Mouse (Mus musculus) layer of hippocampus, adult 6 months (tissue): Measurements from ENCODE around the gene Trpc5os. TPM values are rescaled to one million over a fixed set of nuclear protein-coding genes. Genes with fewer than 3 reads are reported as not detected.

Source experiments
- long read RNA-seq, 2 experiments: library from polyadenylated mRNA; unstranded; transcript quantifications; one replicate each; pipeline ENCODE4 v2.0.0; 2019 to 2020
- polyA plus RNA-seq: library from polyadenylated mRNA; unstranded; fragments of <200 nt; fragmentation: Nextera tagmentation; gene quantifications from 2 replicates; pipeline ENCODE4 v1.2.3, GENCODE M21; 2021

The Trpc5os gene
- polyA plus RNA-seq, result not detected in 2 replicates
- long read RNA-seq, experiment 1, result 0 reads
- long read RNA-seq, experiment 2, result 0 reads

GRCm38 (mm10) chrX:144456281-144456680 is at the start of gene Trpc5os:
TSS of gene Trpc5os (plus strand) at chrX:144456581.

Other genes with a start within 250 kb of the Trpc5os start
- gene Alg13, start 138.8 kb upstream of the Trpc5os start, polyA plus RNA-seq, result 3.6 and 3.8 TPM in 2 replicates
- gene Trpc5, start 231.6 kb downstream of the Trpc5os start, polyA plus RNA-seq, result 4.6 and 5.3 TPM in 2 replicates
- gene Rtl4, start 232.3 kb downstream of the Trpc5os start, polyA plus RNA-seq, result 0.44 and 1.0 TPM in 2 replicates